Mouse (Mus musculus): ENCODE data around the gene Trim3. TPM values are rescaled to one million over a fixed set of nuclear protein-coding genes. Genes with fewer than 3 reads are reported as not detected.

Trim3 gene
- polyA plus RNA-seq, 1 experiment from 2014 or later: 37.7 TPM

DNA sequence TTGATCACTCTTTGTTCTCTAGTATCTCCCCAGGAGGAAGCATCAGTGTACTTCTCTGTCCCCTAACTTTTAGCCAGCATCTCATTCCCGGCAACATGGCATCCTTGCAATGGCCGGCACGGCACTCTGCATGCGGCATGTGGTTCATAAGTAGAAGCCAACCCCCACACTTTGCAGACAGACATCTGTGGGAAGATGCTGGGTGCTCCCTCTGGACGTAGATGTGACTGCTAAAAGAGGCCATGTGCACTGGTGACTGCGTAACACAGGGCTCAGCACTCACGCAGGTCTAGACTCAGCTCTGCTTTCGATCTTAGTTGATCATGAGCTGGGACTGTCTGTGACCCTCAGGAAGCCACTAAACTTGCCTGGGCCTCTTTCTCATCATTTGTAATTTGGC lies 60.4 kb downstream of the Trim3 start:
- peaks cover 3% of the 10 kb centered on the region; the same call in 1 of the 2 replicates for H3K36me3 ChIP-seq (ENCODE audit: control insufficient read depth, insufficient read depth, low read length)
- no peak overlapping the region for H3K4me2 ChIP-seq (ENCODE audit: low read depth, low read length, severe bottlenecking)
- H3K4me1 ChIP-seq (replicated peaks; ENCODE audit: control insufficient read depth, insufficient read depth, low read length): peaks cover 14% of the 10 kb centered on the region
- ATAC-seq (replicated peaks; ENCODE audit: low FRiP score) (no peak), DNase-seq (ENCODE audit: low spot score) (no peak)
- no peak overlapping the region for H3K9ac ChIP-seq (ENCODE audit: low read length)
- H3K9me3 ChIP-seq (ENCODE audit: control insufficient read depth, low read length): no peaks in the 10 kb centered on the region
- H3K27ac ChIP-seq (ENCODE audit: low read depth, low read length): no peak overlapping the region
- no peak overlapping the region for H3K4me3 ChIP-seq (ENCODE audit: low read depth, low read length)
- WGBS: 95% methylated on average over 8 of the region's 8 CpGs
- H3K27me3 ChIP-seq (ENCODE audit: control insufficient read depth, insufficient read depth, low read length): no peaks in the 10 kb centered on the region

DNA sequence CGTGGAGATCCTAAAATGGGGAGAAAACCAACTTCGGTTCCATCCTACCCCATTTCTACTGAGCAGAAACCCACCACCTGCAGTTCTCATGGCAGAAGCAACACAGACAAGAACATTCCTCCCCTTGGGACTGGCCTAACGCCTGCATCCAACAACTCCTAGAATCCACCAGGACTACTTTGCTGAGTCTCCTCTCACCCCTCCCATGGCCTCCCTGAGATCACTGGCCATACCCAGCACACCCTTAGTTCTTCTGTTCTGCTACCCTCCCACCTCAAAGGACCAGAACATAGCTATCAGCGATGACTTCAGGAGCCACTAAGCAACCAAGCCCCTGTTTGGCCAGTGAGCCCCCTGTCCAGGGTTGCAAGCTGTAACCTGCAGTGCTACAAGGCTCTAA lies 62.6 kb downstream of the Trim3 start:
- Histone ChIP-seq H3K4me2 (ENCODE audit: low read depth, low read length, severe bottlenecking) (no peak overlapping the region), H3K27me3 (ENCODE audit: control insufficient read depth, insufficient read depth, low read length) (no peaks in the 10 kb centered on the region), H3K9ac (ENCODE audit: low read length) (no peak overlapping the region), H3K4me1 (replicated peaks; ENCODE audit: control insufficient read depth, insufficient read depth, low read length) (peaks cover 14% of the 10 kb centered on the region), H3K27ac (ENCODE audit: low read depth, low read length) (no peak overlapping the region), H3K9me3 (ENCODE audit: control insufficient read depth, low read length) (no peaks in the 10 kb centered on the region), H3K4me3 (ENCODE audit: low read depth, low read length) (no peak overlapping the region), H3K36me3 (ENCODE audit: control insufficient read depth, insufficient read depth, low read length) (peaks cover 3% of the 10 kb centered on the region; the same call in 1 of the 2 replicates)
- DNase-seq (ENCODE audit: low spot score): no peak
- no peak for ATAC-seq (replicated peaks; ENCODE audit: low FRiP score)
- WGBS: 75% methylated on average over 4 of the region's 4 CpGs

DNA sequence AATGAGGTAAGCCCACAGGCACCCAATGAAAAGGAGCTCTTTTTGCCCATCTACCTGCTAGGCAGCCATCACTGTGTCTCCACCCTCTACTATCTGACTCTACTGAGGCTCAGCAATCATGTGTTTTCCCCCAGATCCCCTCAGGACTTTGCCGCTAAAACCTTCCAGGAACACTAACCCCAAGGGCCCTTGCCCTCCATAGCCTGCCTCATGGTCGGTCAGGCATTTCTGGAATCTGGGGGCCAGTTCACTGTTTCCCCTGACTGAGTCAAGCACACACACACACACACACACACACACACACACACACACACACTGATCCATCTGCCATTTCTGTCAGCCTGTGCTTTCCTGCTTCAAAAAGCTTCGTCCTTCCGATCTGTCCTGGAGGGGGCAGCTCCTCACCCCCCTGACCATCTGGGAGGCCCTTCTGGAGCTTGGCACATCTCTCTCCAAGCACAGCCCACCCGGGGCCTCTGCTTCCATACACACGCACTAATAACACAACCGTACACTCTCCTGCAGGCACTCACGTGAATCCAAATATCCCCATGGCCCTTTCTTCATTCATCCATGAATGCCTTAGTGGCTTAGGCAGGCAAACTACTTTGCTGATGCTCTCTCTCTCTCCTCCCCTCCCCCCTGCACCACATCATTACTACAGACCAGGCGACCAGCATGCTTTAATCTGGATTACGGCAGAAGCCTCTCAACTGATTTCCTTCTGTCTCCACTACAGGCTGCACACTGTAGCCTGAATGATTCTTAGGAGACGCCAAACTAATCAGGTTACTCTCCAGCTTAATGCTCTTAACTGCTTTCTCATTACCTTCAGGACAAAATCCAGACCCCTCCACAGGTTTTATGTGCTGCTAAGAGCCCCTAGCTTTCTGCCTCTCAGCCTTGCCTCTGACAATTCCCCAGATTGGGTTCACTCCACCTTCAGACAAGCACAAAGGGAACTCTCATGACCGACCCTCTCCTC lies 63.6 kb downstream of the Trim3 start:
- Histone ChIP-seq H3K36me3 (ENCODE audit: control insufficient read depth, insufficient read depth, low read length) (peaks cover 3% of the 10 kb centered on the region; the same call in 1 of the 2 replicates), H3K9me3 (ENCODE audit: control insufficient read depth, low read length) (no peaks in the 10 kb centered on the region), H3K4me3 (ENCODE audit: low read depth, low read length) (no peak overlapping the region), H3K4me1 (replicated peaks; ENCODE audit: control insufficient read depth, insufficient read depth, low read length) (peaks cover 14% of the 10 kb centered on the region), H3K4me2 (ENCODE audit: low read depth, low read length, severe bottlenecking) (peak overlapping the region; percentile 12; the same call in 1 of the 2 replicates), H3K9ac (ENCODE audit: low read length) (peak overlapping the region; percentile 37), H3K27me3 (ENCODE audit: control insufficient read depth, insufficient read depth, low read length) (no peaks in the 10 kb centered on the region), H3K27ac (ENCODE audit: low read depth, low read length) (peak overlapping the region; percentile 66)
- WGBS: 16% methylated on average over 12 of the region's 12 CpGs
- ATAC-seq (replicated peaks; ENCODE audit: low FRiP score) (peak; percentile 31), DNase-seq (ENCODE audit: low spot score) (no peak)

DNA sequence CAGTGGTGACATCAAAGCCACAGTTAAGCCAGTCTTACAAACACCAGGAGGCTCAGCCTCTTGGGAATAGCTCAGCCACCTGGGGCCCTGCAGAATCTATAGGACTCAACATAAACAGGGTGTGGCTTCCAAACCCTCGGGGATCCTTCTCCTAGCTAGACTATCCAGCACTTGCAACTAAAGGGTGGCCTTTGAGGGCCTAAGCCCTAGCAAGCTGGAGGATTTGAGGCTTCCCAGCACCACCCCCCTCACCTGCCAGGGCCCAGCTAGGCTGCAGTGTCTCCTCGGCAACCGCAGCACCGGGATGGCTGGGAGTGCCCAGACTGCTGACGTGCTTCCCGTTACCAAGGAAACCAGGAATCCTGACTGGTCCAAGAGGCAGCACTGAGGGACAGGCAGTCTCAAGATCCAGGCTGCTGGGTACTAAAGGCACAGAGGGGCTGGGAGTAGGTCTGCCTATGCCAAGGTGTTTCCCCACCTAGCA lies 64.3 kb downstream of the Trim3 start:
- WGBS: 4% methylated on average over 6 of the region's 6 CpGs
- H3K36me3 ChIP-seq (ENCODE audit: control insufficient read depth, insufficient read depth, low read length): peaks cover 3% of the 10 kb centered on the region; the same call in 1 of the 2 replicates

DNA sequence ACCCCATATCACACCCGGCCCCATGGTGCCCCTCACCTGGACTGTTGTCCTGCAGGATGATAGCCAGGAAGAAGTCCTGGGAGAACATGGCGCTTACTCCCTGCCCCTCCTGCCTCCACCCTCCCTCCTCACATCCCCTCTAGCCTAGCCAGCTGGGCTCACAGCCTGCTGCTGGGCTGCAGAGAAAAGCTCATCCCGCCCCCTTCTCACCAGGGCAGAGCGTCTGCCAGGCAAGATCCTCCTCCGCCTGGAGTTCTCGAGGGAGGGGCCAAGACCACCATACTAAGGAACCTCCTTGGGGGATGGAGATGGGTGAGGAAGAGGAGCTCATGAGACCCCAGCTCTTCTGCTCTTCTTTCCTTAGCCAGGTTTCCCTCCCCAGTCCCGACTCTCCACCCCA lies 64.8 kb downstream of the Trim3 start:
- peak; percentile 58 for DNase-seq (ENCODE audit: low spot score)
- 18% methylated on average over 7 of the region's 7 CpGs for WGBS
- peak; percentile 75 for ATAC-seq (replicated peaks; ENCODE audit: low FRiP score)
- Histone ChIP-seq H3K4me2 (ENCODE audit: low read depth, low read length, severe bottlenecking) (peak overlapping the region; percentile 34; the same call in 1 of the 2 replicates), H3K9ac (ENCODE audit: low read length) (no peak overlapping the region; the same call in 1 of the 2 replicates), H3K27me3 (ENCODE audit: control insufficient read depth, insufficient read depth, low read length) (no peaks in the 10 kb centered on the region), H3K36me3 (ENCODE audit: control insufficient read depth, insufficient read depth, low read length) (peaks cover 3% of the 10 kb centered on the region; the same call in 1 of the 2 replicates), H3K4me1 (replicated peaks; ENCODE audit: control insufficient read depth, insufficient read depth, low read length) (peaks cover 14% of the 10 kb centered on the region), H3K9me3 (ENCODE audit: control insufficient read depth, low read length) (no peaks in the 10 kb centered on the region), H3K4me3 (ENCODE audit: low read depth, low read length) (no peak overlapping the region), H3K27ac (ENCODE audit: low read depth, low read length) (peak overlapping the region; percentile 66)

More for the DNA sequence above, 64.3 kb downstream of the Trim3 start:
- peaks cover 14% of the 10 kb centered on the region for H3K4me1 ChIP-seq (replicated peaks; ENCODE audit: control insufficient read depth, insufficient read depth, low read length)
- no peaks in the 10 kb centered on the region for H3K27me3 ChIP-seq (ENCODE audit: control insufficient read depth, insufficient read depth, low read length)
- no peak overlapping the region for H3K4me3 ChIP-seq (ENCODE audit: low read depth, low read length)
- H3K9ac ChIP-seq (ENCODE audit: low read length): no peak overlapping the region; the same call in 1 of the 2 replicates
- H3K27ac ChIP-seq (ENCODE audit: low read depth, low read length): peak overlapping the region; percentile 66
- peak; percentile 78 for DNase-seq (ENCODE audit: low spot score)
- peak overlapping the region; percentile 34; the same call in 1 of the 2 replicates for H3K4me2 ChIP-seq (ENCODE audit: low read depth, low read length, severe bottlenecking)
- no peaks in the 10 kb centered on the region for H3K9me3 ChIP-seq (ENCODE audit: control insufficient read depth, low read length)
- peak; percentile 89 for ATAC-seq (replicated peaks; ENCODE audit: low FRiP score)

DNA sequence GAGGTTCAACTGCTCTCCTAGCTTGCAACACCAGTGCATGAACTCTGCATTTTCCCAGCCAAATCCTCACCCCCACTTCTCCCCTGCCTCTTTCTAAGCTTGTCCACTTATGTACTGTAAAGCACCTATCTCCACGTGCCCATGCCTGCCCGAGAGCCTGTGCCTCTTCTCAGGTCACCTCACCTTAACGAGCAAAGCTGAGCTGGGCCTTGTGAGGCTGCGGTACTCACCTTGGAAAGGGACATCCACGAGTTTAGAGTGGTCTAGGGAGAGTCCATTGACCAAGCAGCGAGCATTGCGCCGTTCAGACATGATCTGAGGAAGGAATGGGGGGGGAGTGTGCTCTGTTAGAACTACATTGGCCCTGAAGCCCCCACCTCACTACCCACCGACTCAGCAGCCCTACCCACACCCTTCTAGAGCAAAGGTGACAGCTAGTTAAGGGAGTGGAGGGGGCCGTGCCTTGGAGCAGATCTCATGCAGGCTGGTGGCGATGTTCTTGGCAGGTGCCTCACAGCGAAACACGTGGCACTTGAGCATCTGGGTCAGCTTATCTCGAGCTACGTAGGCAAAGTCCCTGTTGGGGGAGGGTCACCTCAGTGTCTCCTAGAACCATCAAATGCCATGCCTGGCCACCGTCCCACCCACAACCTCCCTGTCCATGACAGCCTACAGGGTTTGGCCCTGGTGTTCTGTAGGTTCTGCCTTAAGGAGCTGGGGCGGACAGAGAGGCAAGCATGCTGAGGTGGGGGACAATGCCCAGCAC lies 68.1 kb downstream of the Trim3 start:
- Histone ChIP-seq H3K27ac (ENCODE audit: low read depth, low read length) (no peak overlapping the region), H3K4me2 (ENCODE audit: low read depth, low read length, severe bottlenecking) (no peak overlapping the region), H3K4me1 (replicated peaks; ENCODE audit: control insufficient read depth, insufficient read depth, low read length) (peaks cover 14% of the 10 kb centered on the region), H3K4me3 (ENCODE audit: low read depth, low read length) (no peak overlapping the region), H3K9me3 (ENCODE audit: control insufficient read depth, low read length) (no peaks in the 10 kb centered on the region), H3K9ac (ENCODE audit: low read length) (no peak overlapping the region), H3K27me3 (ENCODE audit: control insufficient read depth, insufficient read depth, low read length) (no peaks in the 10 kb centered on the region), H3K36me3 (ENCODE audit: control insufficient read depth, insufficient read depth, low read length) (no peaks in the 10 kb centered on the region; the same call in 1 of the 2 replicates)
- ATAC-seq (replicated peaks; ENCODE audit: low FRiP score) (no peak), DNase-seq (ENCODE audit: low spot score) (no peak)
- WGBS: 88% methylated on average over 17 of the region's 17 CpGs

- DNase-seq (ENCODE audit: low spot score) (no peak), ATAC-seq (replicated peaks; ENCODE audit: low FRiP score) (no peak)
- Histone ChIP-seq H3K9ac (ENCODE audit: low read length) (no peak overlapping the region), H3K27me3 (ENCODE audit: control insufficient read depth, insufficient read depth, low read length) (no peaks in the 10 kb centered on the region), H3K4me1 (replicated peaks; ENCODE audit: control insufficient read depth, insufficient read depth, low read length) (no peaks in the 10 kb centered on the region), H3K4me2 (ENCODE audit: low read depth, low read length, severe bottlenecking) (no peak overlapping the region), H3K27ac (ENCODE audit: low read depth, low read length) (no peak overlapping the region), H3K9me3 (ENCODE audit: control insufficient read depth, low read length) (no peaks in the 10 kb centered on the region), H3K36me3 (ENCODE audit: control insufficient read depth, insufficient read depth, low read length) (no peaks in the 10 kb centered on the region; the same call in 1 of the 2 replicates), H3K4me3 (ENCODE audit: low read depth, low read length) (no peak overlapping the region)
- 87% methylated on average over 3 of the region's 3 CpGs for WGBS
Measured at GRCm38 (mm10) chr7:105563367-105563766, 70.0 kb downstream of the Trim3 start.

DNA sequence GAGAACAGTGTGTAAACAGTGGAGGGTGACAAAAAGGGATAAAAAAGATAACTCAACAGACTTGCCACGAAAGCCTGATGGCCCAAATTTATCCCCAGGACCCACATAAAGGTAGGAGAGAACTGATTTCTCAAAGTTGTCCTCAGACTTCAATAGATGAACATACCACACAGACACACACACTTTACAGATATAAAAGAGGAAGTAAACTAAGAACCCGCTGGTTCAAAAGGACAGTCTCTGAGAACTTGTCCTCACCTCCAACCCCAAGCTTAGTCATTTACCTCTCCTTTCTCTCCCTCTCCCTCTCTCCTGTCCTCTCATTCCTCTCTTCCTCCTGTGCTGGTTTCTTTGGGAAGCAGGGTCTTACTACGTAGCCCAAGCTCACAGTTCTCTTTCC lies 71.1 kb downstream of the Trim3 start:
- 91% methylated on average over 3 of the region's 3 CpGs for WGBS
- Histone ChIP-seq H3K27ac (ENCODE audit: low read depth, low read length) (no peak overlapping the region), H3K4me1 (replicated peaks; ENCODE audit: control insufficient read depth, insufficient read depth, low read length) (no peaks in the 10 kb centered on the region), H3K36me3 (ENCODE audit: control insufficient read depth, insufficient read depth, low read length) (no peaks in the 10 kb centered on the region; the same call in 1 of the 2 replicates), H3K4me3 (ENCODE audit: low read depth, low read length) (no peak overlapping the region), H3K27me3 (ENCODE audit: control insufficient read depth, insufficient read depth, low read length) (no peaks in the 10 kb centered on the region), H3K4me2 (ENCODE audit: low read depth, low read length, severe bottlenecking) (no peak overlapping the region), H3K9me3 (ENCODE audit: control insufficient read depth, low read length) (no peaks in the 10 kb centered on the region), H3K9ac (ENCODE audit: low read length) (no peak overlapping the region)
- DNase-seq (ENCODE audit: low spot score) (no peak), ATAC-seq (replicated peaks; ENCODE audit: low FRiP score) (no peak)
